In genomic region chr3:96332000-96332399, GRCm38 (mm10) we compare ENCODE assay signal across 11 mouse cellular contexts. TPM values are rescaled to one million over a fixed set of nuclear protein-coding genes. Genes with fewer than 3 reads are reported as not detected.
DNase-seq lines count a peak whose midpoint lies in the region; ATAC-seq and TF ChIP-seq lines count a peak whose summit lies in the region.
"Had no signal": no experiment of that assay in that cellular context is flagged by ENCODE, and none has a peak within 500 bp of the region (broad histone marks: within the 10 kb centered on the region; RNA-seq: fewer than 3 reads in every experiment).

No protein-coding gene starts in this region.

- H3K4me2 ChIP-seq in forebrain, postnatal 0 days (ENCODE audit: low read depth), result no peak overlapping the region
- H3K4me2 ChIP-seq in forebrain, embryonic 15.5 days (replicated peaks), result no peak overlapping the region
- peak overlapping the region; percentile 84 for H3K4me2 ChIP-seq in liver, embryonic 12.5 days
- no peak overlapping the region for H3K4me2 ChIP-seq in liver, postnatal 0 days (ENCODE audit: low read depth, low read length)
- peak overlapping the region; percentile 40; the same call in 1 of the 2 replicates for H3K4me2 ChIP-seq in CH12.LX (ENCODE audit: insufficient read depth, low read depth, poor library complexity, severe bottlenecking)
- peak overlapping the region; percentile 10; the same call in 1 of the 2 replicates for H3K4me2 ChIP-seq in limb, embryonic 11.5 days (ENCODE audit: low read depth, severe bottlenecking)
- H3K4me2 ChIP-seq: limb, embryonic 13.5 days had no signal

- 19% methylated on average over 14 of the region's 14 CpGs for WGBS in forebrain, postnatal 0 days
- 16% methylated on average over 14 of the region's 14 CpGs for WGBS in forebrain, embryonic 15.5 days
- 16% methylated on average over 14 of the region's 14 CpGs for WGBS in liver, embryonic 12.5 days (ENCODE audit: insufficient replicate concordance)
- 16% methylated on average over 14 of the region's 14 CpGs for WGBS in liver, postnatal 0 days (ENCODE audit: insufficient replicate concordance)
- 14% methylated on average over 14 of the region's 14 CpGs for WGBS in limb, embryonic 11.5 days

- H3K36me3 ChIP-seq in forebrain, postnatal 0 days (ENCODE audit: insufficient read depth), result no peaks in the 10 kb centered on the region
- no peaks in the 10 kb centered on the region for H3K36me3 ChIP-seq in forebrain, embryonic 15.5 days
- H3K36me3 ChIP-seq in liver, embryonic 12.5 days, result no peaks in the 10 kb centered on the region
- H3K36me3 ChIP-seq in liver, postnatal 0 days (replicated peaks; ENCODE audit: insufficient read depth, low read length), result no peaks in the 10 kb centered on the region
- no peaks in the 10 kb centered on the region for H3K36me3 ChIP-seq in CH12.LX (replicated peaks in 1 of 2; ENCODE audit: control insufficient read depth in 1 of 2, insufficient read depth in 1 of 2, low read length in 1 of 2)
- H3K36me3 ChIP-seq in limb, embryonic 11.5 days (ENCODE audit: control insufficient read depth, insufficient read depth, low read length), result no peaks in the 10 kb centered on the region
- H3K36me3 ChIP-seq: limb, embryonic 13.5 days had no signal

- TF ChIP-seq CTCF in forebrain, postnatal 0 days (IDR thresholded peaks at IDR 0.05; ENCODE audit: low read depth), result no peak
- no peak for TF ChIP-seq CTCF in liver, postnatal 0 days (IDR thresholded peaks at IDR 0.05; ENCODE audit: low read depth)
- no peak for TF ChIP-seq CTCF in CH12.LX (conservative IDR thresholded peaks at IDR 0.05 in 1 of 2, IDR thresholded peaks at IDR 0.05 in 1 of 2; ENCODE audit: low read depth in 2 of 2, low read length in 2 of 2)

- no peaks in the 10 kb centered on the region for H3K4me1 ChIP-seq in forebrain, postnatal 0 days (ENCODE audit: insufficient read depth)
- peaks cover 8% of the 10 kb centered on the region for H3K4me1 ChIP-seq in forebrain, embryonic 15.5 days
- H3K4me1 ChIP-seq in liver, embryonic 12.5 days, result peaks cover 43% of the 10 kb centered on the region
- 0 out of 2 replicates have a peak, but pooled peaks cover 9% of the 10 kb centered on the region for H3K4me1 ChIP-seq in liver, postnatal 0 days (ENCODE audit: insufficient read depth)
- peaks cover 0 to 39% of the 10 kb centered on the region in 2 experiments; a peak in 2 of 4 replicates for H3K4me1 ChIP-seq in CH12.LX (ENCODE audit: control insufficient read depth in 1 of 2, insufficient read depth in 2 of 2)
- 0 out of 2 replicates have a peak, but pooled peaks cover 4% of the 10 kb centered on the region for H3K4me1 ChIP-seq in limb, embryonic 11.5 days (ENCODE audit: control insufficient read depth, insufficient read depth, low read length)

- no peaks in the 10 kb centered on the region for H3K9me3 ChIP-seq in forebrain, postnatal 0 days (ENCODE audit: low read length)
- H3K9me3 ChIP-seq in forebrain, embryonic 15.5 days, result no peaks in the 10 kb centered on the region
- H3K9me3 ChIP-seq in liver, embryonic 12.5 days (replicated peaks), result no peaks in the 10 kb centered on the region
- H3K9me3 ChIP-seq in liver, postnatal 0 days (ENCODE audit: low read length), result no peaks in the 10 kb centered on the region
- no peaks in the 10 kb centered on the region for H3K9me3 ChIP-seq in CH12.LX (replicated peaks; ENCODE audit: low read length)
- no peaks in the 10 kb centered on the region for H3K9me3 ChIP-seq in limb, embryonic 11.5 days (ENCODE audit: control insufficient read depth, low read length)
- H3K9me3 ChIP-seq: limb, embryonic 13.5 days had no signal

- DNase-seq in forebrain, postnatal 0 days, result peak; percentile 21
- no peak for DNase-seq in liver, postnatal 0 days
- DNase-seq in CH12.LX (ENCODE audit: extremely low read depth), result no peak
- peak; percentile 32 for DNase-seq in limb, embryonic 11.5 days (ENCODE audit: low spot score)
- DNase-seq in adrenal gland, postnatal 10 days, result no peak
- DNase-seq in left cerebral cortex, postnatal 4 days, result no peak
- DNase-seq: cerebellum, adult 8-10 months had no signal

- H3K27me3 ChIP-seq in forebrain, postnatal 0 days (ENCODE audit: insufficient read depth, low read length), result peaks cover 87% of the 10 kb centered on the region
- peaks cover 91% of the 10 kb centered on the region for H3K27me3 ChIP-seq in forebrain, embryonic 15.5 days
- peaks cover 94% of the 10 kb centered on the region for H3K27me3 ChIP-seq in liver, embryonic 12.5 days (replicated peaks)
- peaks cover 71% of the 10 kb centered on the region for H3K27me3 ChIP-seq in liver, postnatal 0 days (ENCODE audit: insufficient read depth, low read length)
- H3K27me3 ChIP-seq in CH12.LX (replicated peaks), result peaks cover 39% of the 10 kb centered on the region
- H3K27me3 ChIP-seq in limb, embryonic 11.5 days (ENCODE audit: control insufficient read depth, insufficient read depth, low read length), result peaks cover 32% of the 10 kb centered on the region

- dilution Hi-C loops in CH12.LX (cut with MboI; ENCODE audit: extremely low pct_ligation_motif_present, extremely low pct_unique_long_range_greater_than_20kb, low sequenced_read_pairs), result no loop called here

- no peak for ATAC-seq in forebrain, postnatal 0 days
- no peak for ATAC-seq in forebrain, embryonic 15.5 days (replicated peaks)
- ATAC-seq in liver, embryonic 12.5 days, result no peak
- ATAC-seq in liver, postnatal 0 days, result no peak
- no peak for ATAC-seq in limb, embryonic 11.5 days (ENCODE audit: insufficient number of reproducible peaks, low FRiP score, low TSS enrichment, low read depth)
- ATAC-seq: hindbrain, postnatal 0 days had no signal

- H3K27ac ChIP-seq in forebrain, postnatal 0 days (ENCODE audit: low read depth, low read length), result no peak overlapping the region
- no peak overlapping the region for H3K27ac ChIP-seq in forebrain, embryonic 15.5 days (replicated peaks)
- no peak overlapping the region for H3K27ac ChIP-seq in liver, embryonic 12.5 days
- H3K27ac ChIP-seq in liver, postnatal 0 days (ENCODE audit: low read depth), result no peak overlapping the region
- no peak overlapping the region for H3K27ac ChIP-seq in CH12.LX (ENCODE audit: insufficient read depth, low read depth)
- no peak overlapping the region for H3K27ac ChIP-seq in limb, embryonic 11.5 days (replicated peaks; ENCODE audit: low read depth, low read length)
- H3K27ac ChIP-seq: hindbrain, postnatal 0 days; limb, embryonic 13.5 days had no signal

- TF ChIP-seq EP300 in liver, postnatal 0 days (IDR thresholded peaks at IDR 0.05; ENCODE audit: low read depth), result no peak
- no peak for TF ChIP-seq EP300 in CH12.LX (IDR thresholded peaks at IDR 0.05; ENCODE audit: low read length)

- no peak overlapping the region for H3K9ac ChIP-seq in forebrain, postnatal 0 days
- H3K9ac ChIP-seq in forebrain, embryonic 15.5 days (replicated peaks), result no peak overlapping the region
- H3K9ac ChIP-seq in liver, embryonic 12.5 days, result no peak overlapping the region
- no peak overlapping the region for H3K9ac ChIP-seq in liver, postnatal 0 days (replicated peaks)
- H3K9ac ChIP-seq in CH12.LX (ENCODE audit: insufficient read depth, low read depth), result no peak overlapping the region
- H3K9ac ChIP-seq in limb, embryonic 11.5 days (ENCODE audit: low read length), result no peak overlapping the region
- H3K9ac ChIP-seq: limb, embryonic 13.5 days had no signal

- no peak for TF ChIP-seq RAD21 in CH12.LX (IDR thresholded peaks at IDR 0.05; ENCODE audit: low read depth, low read length)

- no peak overlapping the region for H3K4me3 ChIP-seq in forebrain, postnatal 0 days (ENCODE audit: low read depth, low read length)
- no peak overlapping the region for H3K4me3 ChIP-seq in forebrain, embryonic 15.5 days
- H3K4me3 ChIP-seq in liver, embryonic 12.5 days, result peak overlapping the region; percentile 54
- H3K4me3 ChIP-seq in liver, postnatal 0 days (ENCODE audit: low read depth, low read length), result no peak overlapping the region
- H3K4me3 ChIP-seq in CH12.LX (replicated peaks in 1 of 3; ENCODE audit: low read depth in 2 of 3, low read length in 2 of 3, poor library complexity in 1 of 3), result peak overlapping the region in 1 of 3 experiments; percentile 39
- no peak overlapping the region for H3K4me3 ChIP-seq in limb, embryonic 11.5 days (ENCODE audit: low read depth, low read length)
- H3K4me3 ChIP-seq: limb, embryonic 13.5 days had no signal

- H3K79me2 ChIP-seq in CH12.LX (replicated peaks; ENCODE audit: control insufficient read depth, extremely low read depth, insufficient read depth, poor library complexity, severe bottlenecking), result no peaks in the 10 kb centered on the region

- intact Hi-C loops in left cerebral cortex, postnatal 4 days (cut with DNase I), result no loop called here

- TF ChIP-seq POLR2A in CH12.LX (IDR thresholded peaks at IDR 0.05; ENCODE audit: low read depth, low read length), result no peak

- in situ Hi-C loops in CH12.LX (cut with MboI; ENCODE audit: low pct_ligation_motif_present, low pct_unique_long_range_greater_than_20kb, low sequenced_read_pairs), result loop anchor here (10.0 kb wide), 2 partner anchors 47 to 83 kb away; no protein-coding TSS in a partner anchor

TF ChIP-seq in CH12.LX, 34 proteins besides CTCF, POLR2A, EP300 and RAD21:
- TF ChIP-seq MXI1 (IDR thresholded peaks at IDR 0.05; ENCODE audit: low read depth, low read length), result no peak
- TF ChIP-seq MAZ (IDR thresholded peaks at IDR 0.05; ENCODE audit: low read depth, low read length), result no peak
- TF ChIP-seq ELF1 (IDR thresholded peaks at IDR 0.05; ENCODE audit: low read depth, low read length), result no peak
- no peak for TF ChIP-seq ZNF384 (IDR thresholded peaks at IDR 0.05; ENCODE audit: low read depth, low read length)
- no peak for TF ChIP-seq MYC (IDR thresholded peaks at IDR 0.05; ENCODE audit: low read depth, low read length)
- TF ChIP-seq JUN (IDR thresholded peaks at IDR 0.05; ENCODE audit: insufficient read depth, low read depth, low read length), result no peak
- TF ChIP-seq NRF1 (IDR thresholded peaks at IDR 0.05; ENCODE audit: low read depth, low read length), result no peak
TF ChIP-seq in CH12.LX: peak in this region for 0.

RNA-seq across cellular contexts. Expression of gene Fcgr1, which starts 38.2 kb away (rescaled TPM):
- total RNA-seq in forebrain, postnatal 0 days (2014; rRNA removed), result 1.7 and 5.7 TPM in 2 replicates
- polyA plus RNA-seq in forebrain, postnatal 0 days (2015; fragmentation: Nextera tagmentation; extraction: Ambion mirVana), result 1.5 and 2.4 TPM in 2 replicates
- polyA plus RNA-seq in forebrain, embryonic 15.5 days (2015; fragmentation: Nextera tagmentation; extraction: Ambion mirVana), result 0.97 and 1.4 TPM in 2 replicates
- polyA plus RNA-seq in liver, embryonic 12.5 days (2016; fragmentation: Nextera tagmentation; extraction: Ambion mirVana), result 2.4 and 2.7 TPM in 2 replicates
- polyA plus RNA-seq in liver, postnatal 0 days (2015; fragmentation: Nextera tagmentation; extraction: Ambion mirVana), result 6.2 and 8.7 TPM in 2 replicates
- 0.04 TPM in 1 of 2 replicates, not detected in the other for total RNA-seq in CH12.LX (2012; rRNA removed)
- 0.18 TPM in 1 of 2 replicates, not detected in the other for total RNA-seq in CH12.LX (2014; rRNA removed)
- 0.27 TPM in 1 of 2 replicates, not detected in the other for polyA plus RNA-seq in CH12.LX (2012; ENCODE audit: insufficient read length, low read depth)
- polyA plus RNA-seq in limb, embryonic 11.5 days (2014; fragmentation: Nextera tagmentation; extraction: Ambion mirVana), result 0.67 and 0.88 TPM in 2 replicates
- total RNA-seq in adrenal gland, postnatal 10 days (2021), result under 1 TPM; 0.84 to 0.88 TPM
- total RNA-seq in left cerebral cortex, postnatal 4 days (2021), result 1 to 10 TPM in 1 of 2 experiments, under 1 TPM in 1; 0.52 to 1.2 TPM

Comparison
In these comparisons a context has a peak if more than half of its experiments do, and no peak if none do; other contexts are left out.
1. H3K4me2 ChIP-seq: peak in liver, embryonic 12.5 days (single experiment), CH12.LX (single experiment) and limb, embryonic 11.5 days (single experiment); none in forebrain, postnatal 0 days (single experiment), forebrain, embryonic 15.5 days (single experiment) and liver, postnatal 0 days (single experiment).
2. DNase-seq: peak in forebrain, postnatal 0 days (single experiment) and limb, embryonic 11.5 days (single experiment); none in liver, postnatal 0 days (single experiment), CH12.LX (single experiment), adrenal gland, postnatal 10 days (single experiment) and left cerebral cortex, postnatal 4 days (single experiment).